Mouse (Mus musculus): ENCODE measurements around the gene Gadd45gip1.

Gadd45gip1 gene

GRCm38 (mm10) chr8:84832034-84832717 is 854 bp downstream of the Gadd45gip1 start:
- peak; percentile 90 for DNase-seq (ENCODE audit: extremely low spot score, low spot score)

- no peak for DNase-seq (ENCODE audit: extremely low spot score, low spot score)
Measured at GRCm38 (mm10) chr8:84832759-84833742, 1.7 kb downstream of the Gadd45gip1 start.

GRCm38 (mm10) chr8:84834002-84834865 is 2.9 kb downstream of the Gadd45gip1 start:
- DNase-seq (ENCODE audit: extremely low spot score, low spot score) = no peak

- DNase-seq (ENCODE audit: extremely low spot score, low spot score) = no peak
Measured at GRCm38 (mm10) chr8:84834866-84835855, 3.8 kb downstream of the Gadd45gip1 start.

- DNase-seq (ENCODE audit: extremely low spot score, low spot score) = peak; percentile 61
Measured at GRCm38 (mm10) chr8:84837149-84837911, 6.0 kb downstream of the Gadd45gip1 start.

GRCm38 (mm10) chr8:84837912-84838470 is 6.7 kb downstream of the Gadd45gip1 start:
- no peak for DNase-seq (ENCODE audit: extremely low spot score, low spot score)

GRCm38 (mm10) chr8:84838513-84838912 is 7.2 kb downstream of the Gadd45gip1 start:
- DNase-seq (ENCODE audit: extremely low spot score, low spot score) = no peak

GRCm38 (mm10) chr8:84839411-84839810 is 8.1 kb downstream of the Gadd45gip1 start:
- no peak for DNase-seq (ENCODE audit: extremely low spot score, low spot score)

- no peak for DNase-seq (ENCODE audit: extremely low spot score, low spot score)
Measured at GRCm38 (mm10) chr8:84839875-84840247, 8.5 kb downstream of the Gadd45gip1 start.

GRCm38 (mm10) chr8:84840248-84840999 is 9.1 kb downstream of the Gadd45gip1 start, which contains the start of gene Rad23a:
Rad23a (minus strand) TSS chr8:84840665.
- DNase-seq (ENCODE audit: extremely low spot score, low spot score) = peak; percentile 92

GRCm38 (mm10) chr8:84841514-84841913 is 10.2 kb downstream of the Gadd45gip1 start:
- DNase-seq (ENCODE audit: extremely low spot score, low spot score) = no peak

- DNase-seq (ENCODE audit: extremely low spot score, low spot score) = no peak
Measured at GRCm38 (mm10) chr8:84844397-84845070, 13.2 kb downstream of the Gadd45gip1 start.

- peak; percentile 41 for DNase-seq (ENCODE audit: extremely low spot score, low spot score)
Measured at GRCm38 (mm10) chr8:84845355-84846093, 14.2 kb downstream of the Gadd45gip1 start.

- DNase-seq (ENCODE audit: extremely low spot score, low spot score) = no peak
Measured at GRCm38 (mm10) chr8:84846094-84846721, 14.9 kb downstream of the Gadd45gip1 start.

GRCm38 (mm10) chr8:84846722-84847572 is 15.6 kb downstream of the Gadd45gip1 start, which contains the start of gene Calr:
Calr (minus strand) TSS chr8:84846934.
- DNase-seq (ENCODE audit: extremely low spot score, low spot score) = peak; percentile 100

All from neural tube, embryonic 10.5 days (tissue).